Mouse (Mus musculus): ENCODE data around the gene Rpl35a.
A peak's percentile ranks its signal among the peaks of the same experiment; 100 is the strongest.
"Not testable (repeated sequence)": the region's sequence is repeated elsewhere in the genome, so short reads cannot be mapped to it uniquely, and the experiment has no call there.

Gene Rpl35a

GRCm38 (mm10) chr16:33056095-33056785 lies at the start of gene Rpl35a, which contains the start of gene Iqcg:
Gene Rpl35a (plus strand): TSS chr16:33056453.
Gene Iqcg (minus strand): TSS chr16:33056218.
- DNase-seq = peak; percentile 97

DNA sequence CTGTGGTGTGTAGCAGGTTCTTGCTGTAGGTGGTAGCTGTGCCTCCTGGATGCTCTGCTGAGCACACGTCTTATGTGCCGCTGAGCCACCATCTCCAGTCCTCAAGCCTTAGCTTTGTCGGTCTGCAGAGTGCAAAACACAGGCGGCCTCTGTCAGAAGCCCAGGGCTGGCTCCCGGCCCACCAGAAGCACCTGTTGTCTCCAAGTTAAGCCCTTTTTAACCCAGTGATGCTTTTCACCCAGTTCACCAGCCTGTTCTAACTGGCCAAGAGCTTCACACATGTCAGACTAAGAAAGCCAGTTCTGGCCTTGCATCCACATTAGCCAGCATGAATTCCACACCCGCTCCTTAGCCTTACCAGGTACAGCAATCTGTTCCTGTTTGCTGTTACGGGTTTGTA lies 49.4 kb upstream of the Rpl35a start:
- no peak for DNase-seq

DNA sequence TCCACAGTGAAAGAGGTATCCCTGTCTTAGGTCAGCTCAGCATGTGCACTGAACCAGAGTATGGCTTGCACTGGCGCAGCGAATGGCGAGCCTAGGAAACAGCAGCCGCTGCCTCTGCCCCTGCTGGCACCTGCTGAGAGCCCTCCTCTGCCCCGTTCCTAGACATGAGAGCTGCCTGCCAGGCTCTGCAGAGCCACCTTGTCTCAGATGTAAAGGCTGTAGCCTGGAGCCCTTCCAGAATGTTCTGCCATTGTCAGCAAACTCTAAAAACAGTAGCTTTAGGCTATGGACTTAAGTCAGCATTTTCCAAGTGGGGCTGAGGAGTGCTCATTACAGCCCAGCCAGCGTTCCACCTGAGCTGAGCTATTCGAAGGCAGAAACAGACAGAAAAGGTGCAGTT lies 48.8 kb upstream of the Rpl35a start:
- no peak for DNase-seq

DNA sequence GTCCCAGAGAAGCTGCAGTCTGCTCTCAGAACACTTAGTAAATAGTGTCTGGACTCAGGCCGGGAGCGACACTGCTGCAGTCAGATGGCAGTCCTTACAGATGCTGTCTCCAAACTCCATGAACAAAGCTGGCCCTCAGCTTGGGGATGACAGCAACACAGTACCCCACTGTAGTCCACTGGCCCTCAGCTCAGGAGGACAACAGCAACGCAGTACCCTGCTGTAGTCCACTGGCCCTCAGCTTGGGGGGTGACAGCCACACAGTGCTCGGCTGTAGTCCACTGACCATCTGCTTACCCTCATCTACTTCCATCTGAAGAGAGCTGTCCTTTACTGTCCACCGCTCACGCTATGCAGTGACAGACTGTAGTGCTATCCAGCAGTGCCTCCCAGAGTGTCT lies 46.1 kb upstream of the Rpl35a start:
- no peak for DNase-seq

GRCm38 (mm10) chr16:33013801-33014200 lies 42.5 kb upstream of the Rpl35a start:
- DNase-seq = no peak

- no peak for DNase-seq
These were observed 41.3 kb upstream of the Rpl35a start for GRCm38 (mm10) chr16:33014921-33015320.

DNA sequence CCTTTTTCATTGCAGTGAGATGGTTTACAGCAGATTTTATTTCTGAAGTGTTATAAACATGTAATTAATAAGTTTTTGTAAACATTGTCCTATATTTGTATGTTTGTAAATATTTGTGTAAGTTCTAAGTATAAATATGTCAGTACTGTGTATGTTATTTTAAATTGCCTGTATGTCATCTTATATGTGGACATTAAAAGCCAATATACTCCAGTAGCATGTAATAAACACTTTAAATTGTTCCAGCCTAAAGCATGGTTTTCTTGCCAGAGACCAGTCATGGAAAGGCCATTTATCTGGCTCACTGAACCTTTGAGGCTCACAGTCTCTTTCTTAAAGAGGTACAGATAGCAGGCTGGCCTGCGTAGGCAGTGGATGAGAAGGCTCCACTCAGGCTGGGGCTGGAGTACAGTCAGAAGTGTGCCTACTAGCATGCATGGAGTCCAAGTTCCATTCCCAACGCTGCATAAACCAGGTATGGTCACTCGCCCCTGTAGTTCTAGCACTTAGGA lies 40.8 kb upstream of the Rpl35a start:
- DNase-seq = no peak

GRCm38 (mm10) chr16:33015986-33016385 lies 40.3 kb upstream of the Rpl35a start:
- no peak for DNase-seq

GRCm38 (mm10) chr16:33017677-33018349 lies 38.4 kb upstream of the Rpl35a start:
- no peak for DNase-seq

DNA sequence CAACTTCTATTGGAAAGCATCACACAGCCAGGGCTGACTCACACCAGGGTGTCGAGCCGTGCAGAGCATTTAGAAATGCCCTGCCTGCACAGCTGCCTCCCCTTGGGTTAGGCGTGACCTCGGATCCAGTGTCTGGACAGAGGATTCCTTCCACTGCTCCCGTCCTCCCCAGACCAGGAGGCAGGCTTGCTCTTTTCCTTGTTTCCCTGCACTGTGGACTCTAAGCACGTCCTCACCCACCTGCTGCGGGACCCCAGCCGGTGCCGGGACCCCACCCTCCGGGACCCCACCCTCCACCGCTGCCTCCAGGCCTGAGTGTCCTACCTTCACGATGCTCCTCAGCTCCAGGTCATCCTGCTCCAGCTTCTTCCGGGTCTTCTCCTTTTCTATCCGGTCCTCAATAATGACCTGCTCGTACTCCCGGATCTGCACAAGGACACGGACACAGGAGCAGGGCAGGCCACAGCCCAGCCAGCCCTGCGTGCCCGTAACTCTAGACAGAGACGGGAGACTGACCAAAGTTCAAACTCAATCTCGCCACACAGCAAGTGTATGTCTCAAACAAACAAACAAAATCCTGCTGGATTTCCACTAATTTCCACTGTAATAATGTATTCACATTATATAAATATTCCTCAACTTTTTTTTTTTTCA lies 37.0 kb upstream of the Rpl35a start:
- no peak for DNase-seq

DNA sequence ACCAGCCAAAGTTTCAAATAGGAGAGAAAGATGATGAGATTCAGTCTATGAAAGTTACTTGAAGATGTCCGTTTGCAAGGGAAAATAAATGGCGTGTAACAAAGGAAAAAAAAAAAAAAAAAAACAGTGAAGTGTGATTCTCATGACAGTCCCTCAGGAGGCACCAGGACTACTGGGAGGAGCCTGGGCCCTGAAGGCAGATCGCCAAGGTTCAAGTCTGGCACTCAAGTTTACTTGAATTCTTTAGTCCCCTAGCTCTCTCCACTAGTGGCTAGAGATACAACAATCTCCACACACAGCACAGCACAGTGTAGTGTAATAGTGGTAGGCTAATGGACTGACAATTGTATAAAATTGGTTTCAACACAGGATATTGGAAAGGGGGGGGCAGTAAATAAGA lies 34.9 kb upstream of the Rpl35a start:
- no peak for DNase-seq

DNA sequence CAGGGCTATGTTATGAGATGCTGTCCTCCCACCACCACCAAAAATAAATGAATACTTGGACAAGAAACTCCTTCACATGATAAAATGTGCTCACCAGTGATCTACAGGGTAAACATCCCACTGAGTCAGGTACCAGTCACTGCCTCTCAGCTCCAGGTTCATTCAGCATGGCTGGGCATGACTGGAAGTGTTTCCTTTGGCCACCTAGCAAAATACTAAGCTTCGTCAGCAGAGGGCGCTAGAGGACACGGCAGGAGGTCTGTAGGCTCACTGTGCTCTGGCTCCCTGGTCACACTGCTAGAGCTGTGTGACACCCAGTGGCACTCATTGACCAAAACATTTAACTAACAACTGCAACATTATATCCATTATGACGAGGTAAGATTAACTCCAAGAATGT lies 32.5 kb upstream of the Rpl35a start:
- peak; percentile 82 for DNase-seq

GRCm38 (mm10) chr16:33024456-33025104 lies 31.7 kb upstream of the Rpl35a start:
- no peak for DNase-seq

DNA sequence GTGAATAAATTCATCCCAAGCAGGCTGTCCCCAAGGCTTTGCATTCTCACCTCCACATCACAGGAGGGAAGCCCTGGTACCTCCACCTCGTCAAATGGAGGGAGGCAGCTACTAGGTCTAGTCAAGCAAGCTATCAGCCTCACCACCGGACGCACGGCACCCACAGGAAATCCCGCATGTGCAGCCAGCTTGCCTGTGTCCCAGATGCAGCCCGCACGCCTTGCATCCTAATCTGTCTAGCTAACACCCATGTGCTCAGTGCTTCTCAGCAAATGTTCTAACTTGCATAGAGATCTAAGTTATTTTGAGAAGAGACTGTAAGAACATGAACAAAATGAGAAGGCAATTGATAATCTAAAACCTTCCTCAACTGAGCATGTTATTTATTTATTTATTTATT lies 29.9 kb upstream of the Rpl35a start:
- DNase-seq = no peak

DNA sequence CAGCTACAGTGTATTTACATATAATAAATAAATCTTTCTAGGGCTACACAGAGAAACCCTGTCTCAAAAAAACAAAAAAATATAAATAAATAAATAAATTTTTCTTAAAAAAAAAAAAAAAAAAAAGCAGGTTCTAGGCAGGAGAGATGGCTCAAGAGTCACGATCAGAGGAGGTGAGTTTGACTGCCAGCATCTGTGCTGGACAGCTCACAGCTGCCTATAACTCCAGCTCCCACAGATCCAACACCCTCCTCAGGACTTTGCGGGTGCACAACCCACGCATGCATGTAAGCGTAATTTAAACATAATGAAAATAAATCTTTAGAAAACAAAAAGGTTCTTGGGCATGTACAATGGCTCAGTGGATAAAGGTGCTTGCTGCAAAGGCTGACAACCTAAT lies 20.2 kb upstream of the Rpl35a start:
- DNase-seq = no peak

DNA sequence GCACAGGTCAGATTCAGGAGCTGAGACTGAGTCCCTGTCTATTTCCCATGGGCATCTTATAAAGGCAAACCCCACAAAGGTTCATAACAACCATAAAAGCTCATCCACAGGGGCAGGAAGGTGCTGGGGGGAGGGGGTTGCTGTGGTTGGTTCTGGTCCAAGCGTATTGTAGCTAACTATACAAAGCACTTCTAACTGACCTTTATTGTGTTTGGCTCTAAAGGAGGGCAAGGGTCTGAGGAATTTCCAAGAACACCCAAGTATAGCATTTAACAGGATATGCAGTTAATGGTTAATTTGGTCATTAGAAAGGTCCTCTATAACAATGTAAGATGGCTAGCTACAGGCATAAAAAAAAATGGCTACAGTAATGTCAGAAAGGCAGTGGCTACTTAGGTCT lies 13.6 kb upstream of the Rpl35a start:
- no peak for DNase-seq

DNA sequence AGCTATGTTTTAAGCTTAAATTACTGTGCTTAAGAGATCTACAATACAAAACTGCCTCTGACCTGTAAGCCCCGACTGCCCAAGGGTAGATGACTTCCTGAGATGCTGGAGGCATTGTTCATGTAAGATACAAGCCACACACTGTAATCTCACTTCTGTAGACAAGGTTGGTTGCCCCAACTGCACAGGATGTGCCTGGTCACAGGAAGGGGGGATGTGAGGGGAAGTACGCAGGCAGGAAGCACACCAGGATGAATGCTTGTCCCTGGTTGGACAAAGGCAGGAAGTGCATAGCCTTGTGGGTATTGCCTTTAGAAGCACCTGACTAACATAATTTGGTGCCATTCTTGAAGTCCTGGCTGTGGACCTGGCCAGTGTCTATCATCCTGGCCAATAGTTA lies 13.0 kb upstream of the Rpl35a start:
- DNase-seq = no peak

DNA sequence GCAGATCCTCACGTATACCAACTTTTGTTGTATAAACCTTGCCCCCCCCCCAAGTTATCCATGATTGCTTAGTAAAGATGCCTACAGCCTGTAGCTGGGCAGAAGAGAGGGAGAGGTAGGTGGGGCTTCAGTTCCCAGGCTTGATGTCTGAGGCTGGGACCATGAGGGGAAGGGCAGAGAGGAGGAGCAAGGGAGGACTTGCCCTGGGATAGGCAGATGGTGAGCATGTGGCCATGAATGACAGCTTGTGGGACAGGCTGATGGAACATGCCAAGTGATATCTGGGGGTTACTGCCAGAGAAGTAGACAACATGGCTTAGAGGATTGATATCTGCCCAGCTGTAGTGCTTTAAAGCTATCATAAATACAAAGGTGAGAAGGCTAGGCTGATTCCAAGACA lies 8.2 kb upstream of the Rpl35a start:
- no peak for DNase-seq

- no peak for DNase-seq
These were observed 7.6 kb upstream of the Rpl35a start for GRCm38 (mm10) chr16:33048686-33049085.

DNA sequence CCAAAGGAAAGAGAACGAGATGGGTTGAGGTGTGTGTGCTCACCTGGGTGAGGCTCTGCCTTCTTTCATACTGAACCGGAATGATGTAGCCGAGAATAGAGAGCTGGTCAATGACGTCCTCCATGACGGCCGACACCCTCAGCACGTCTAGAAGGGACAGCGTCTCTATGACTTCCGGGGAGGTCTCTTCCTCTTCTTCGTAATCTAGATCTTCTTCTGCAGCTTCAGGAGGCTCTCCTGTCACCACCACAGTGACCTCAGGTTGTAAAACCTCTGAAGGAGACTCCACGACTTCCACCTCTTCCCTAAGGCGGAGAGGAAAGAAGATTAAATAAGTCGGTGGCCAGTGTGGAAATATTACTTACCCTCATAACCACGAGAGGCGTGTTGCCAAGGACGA lies 6.4 kb upstream of the Rpl35a start:
- no peak for DNase-seq

DNA sequence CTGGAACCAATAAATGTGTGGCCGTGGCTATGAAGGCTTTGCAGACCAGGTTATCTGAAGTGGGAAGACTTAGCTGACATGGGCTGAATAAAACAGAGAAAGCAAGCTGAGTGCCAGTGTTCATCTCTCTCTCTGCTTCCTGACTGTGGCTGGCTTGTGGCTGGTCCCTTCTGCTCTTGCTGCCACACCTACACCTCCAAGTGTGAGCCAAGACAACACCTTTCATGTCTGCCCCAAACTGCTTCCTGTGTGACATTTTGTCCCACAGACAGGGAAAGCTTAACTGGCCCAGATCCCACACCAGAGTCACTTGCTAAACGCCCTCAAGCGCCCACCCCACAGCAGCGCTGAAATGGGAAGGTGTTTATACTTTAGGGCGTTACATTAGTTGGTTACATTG lies 3.1 kb upstream of the Rpl35a start:
- DNase-seq = no peak

DNA sequence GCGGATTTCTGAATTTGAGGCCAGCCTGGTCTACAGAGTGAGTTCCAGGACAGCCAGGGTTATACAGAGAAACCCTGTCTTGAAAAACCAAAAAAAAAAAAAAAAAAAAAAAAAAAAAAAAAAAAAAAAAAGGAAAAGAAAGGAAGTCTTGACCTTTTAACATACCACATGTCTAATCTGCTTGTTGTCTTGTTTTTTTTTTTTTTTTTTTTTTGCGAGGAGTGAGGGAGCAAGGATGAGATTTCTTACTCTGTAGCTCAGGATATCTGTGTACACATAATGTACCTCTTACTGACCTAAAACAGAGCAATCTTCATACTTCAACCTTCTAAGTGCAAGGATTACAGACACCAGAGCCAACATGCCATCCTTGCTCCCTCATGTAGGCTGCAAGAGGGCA lies 1.3 kb upstream of the Rpl35a start:
- DNase-seq = not testable (repeated sequence)

GRCm38 (mm10) chr16:33055655-33056054 lies 598 bp upstream of the Rpl35a start:
- no peak for DNase-seq

DNA sequence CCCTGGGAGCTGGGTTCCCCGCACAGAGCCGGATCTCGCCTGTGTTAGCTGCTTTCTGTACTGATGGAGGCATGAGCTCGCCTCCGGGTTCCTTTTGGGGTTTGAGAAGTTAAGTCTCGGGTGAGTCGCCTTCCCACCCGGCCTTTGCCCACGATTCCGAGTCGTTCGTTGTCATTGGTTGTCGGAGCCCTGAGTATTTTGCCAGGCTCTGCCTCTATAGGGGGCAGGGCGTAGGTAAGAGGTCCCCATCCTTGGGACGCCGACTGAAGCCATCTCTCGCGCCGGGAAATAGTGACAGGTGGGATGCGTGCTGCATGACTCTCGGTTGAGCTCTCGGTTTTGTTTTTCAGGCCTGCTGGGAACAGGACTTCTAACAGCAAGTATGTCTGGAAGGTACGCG lies 533 bp downstream of the Rpl35a start:
- no peak for DNase-seq

Measured in embryo, embryonic 11 days (tissue).